Mouse (Mus musculus) ES-Bruce4 (cell line): ENCODE data around the gene Gm15217. TPM values are rescaled to one million over a fixed set of nuclear protein-coding genes. Genes with fewer than 3 reads are reported as not detected.

Source experiments
- H3K27ac ChIP-seq: 2 replicates; pipeline ENCODE4 v1.5.1; 2012; ENCODE audit warnings: low read length, inconsistent platforms; ENCODE audit not compliant: insufficient read depth
- H3K27me3 ChIP-seq: 2 replicates; pipeline ENCODE4 v1.6.1; 2012; ENCODE audit warnings: mild to moderate bottlenecking, low read length, inconsistent platforms; ENCODE audit not compliant: control insufficient read depth, poor library complexity, insufficient read depth, severe bottlenecking
- H3K36me3 ChIP-seq: 2 replicates; pipeline ENCODE4 v1.6.1; 2012; ENCODE audit warnings: inconsistent platforms, mild to moderate bottlenecking, low read length, moderate library complexity; ENCODE audit not compliant: control insufficient read depth, poor library complexity, insufficient read depth, severe bottlenecking
- H3K4me1 ChIP-seq: one replicate; pipeline ENCODE4 v1.8.1; 2011; ENCODE audit warnings: low read length; ENCODE audit not compliant: control insufficient read depth, insufficient read depth
- H3K4me3 ChIP-seq: 2 replicates; pipeline ENCODE4 v1.5.1; 2011; ENCODE audit warnings: low read depth, mild to moderate bottlenecking, low read length
- H3K9ac ChIP-seq: 2 replicates; pipeline ENCODE4 v1.6.1; 2012; ENCODE audit warnings: low read depth, mild to moderate bottlenecking, inconsistent platforms; ENCODE audit not compliant: poor library complexity, severe bottlenecking
- H3K9me3 ChIP-seq: replicated peaks from 2 replicates; pipeline ENCODE4 v1.6.1; 2012; ENCODE audit warnings: mild to moderate bottlenecking, low read length, inconsistent platforms; ENCODE audit not compliant: control insufficient read depth, poor library complexity, insufficient read depth, severe bottlenecking
- CTCF ChIP-seq: IDR thresholded peaks from one replicate; pipeline ENCODE4 v1.8.1; 2011; ENCODE audit warnings: low read depth, low read length
- EP300 ChIP-seq: IDR thresholded peaks from 2 replicates; pipeline ENCODE4 v1.6.1; 2011; ENCODE audit warnings: low read depth, low read length; ENCODE audit not compliant: insufficient read depth
- POLR2A ChIP-seq: IDR thresholded peaks from one replicate; pipeline ENCODE4 v1.8.1; 2011; ENCODE audit warnings: low read length; ENCODE audit not compliant: insufficient read depth
- polyA plus RNA-seq: library from polyadenylated mRNA; stranded (reverse); fragments of >200 nt; gene quantifications from 2 replicates; pipeline ENCODE4 v1.2.4, GENCODE M21; 2011; ENCODE audit warnings: low read depth; ENCODE audit not compliant: missing spikeins, insufficient read depth, insufficient read length

The Gm15217 gene
- polyA plus RNA-seq, 1 experiment = not detected

- no peaks in the 10 kb centered on the region for H3K9me3 ChIP-seq
- H3K27me3 ChIP-seq = 0 out of 2 replicates have a peak, but pooled peaks cover 4% of the 10 kb centered on the region
- no peak for TF ChIP-seq EP300
- no peak for TF ChIP-seq CTCF
- no peak for TF ChIP-seq POLR2A
- H3K4me1 ChIP-seq = no peaks in the 10 kb centered on the region
- H3K9ac ChIP-seq = peak overlapping the region; percentile 70
- no peak overlapping the region for H3K27ac ChIP-seq
- H3K36me3 ChIP-seq = peaks cover 14% of the 10 kb centered on the region
- peak overlapping the region; percentile 57 for H3K4me3 ChIP-seq
These were observed 6.7 kb downstream of the Gm15217 start for GRCm38 (mm10) chr14:46385701-46386477.

- H3K9me3 ChIP-seq = no peaks in the 10 kb centered on the region
- peaks cover 14% of the 10 kb centered on the region for H3K36me3 ChIP-seq
- 0 out of 2 replicates have a peak, but pooled peaks cover 4% of the 10 kb centered on the region for H3K27me3 ChIP-seq
- H3K27ac ChIP-seq = no peak overlapping the region
- no peak for TF ChIP-seq POLR2A
- TF ChIP-seq EP300 = no peak
- no peak for TF ChIP-seq CTCF
- H3K4me1 ChIP-seq = no peaks in the 10 kb centered on the region
- H3K9ac ChIP-seq = peak overlapping the region; percentile 70
- H3K4me3 ChIP-seq = peak overlapping the region; percentile 71
These were observed 7.5 kb downstream of the Gm15217 start for GRCm38 (mm10) chr14:46386478-46387356.

- H3K36me3 ChIP-seq = peaks cover 14% of the 10 kb centered on the region
- TF ChIP-seq CTCF (no peak), EP300 (no peak), POLR2A (no peak)
- no peaks in the 10 kb centered on the region for H3K9me3 ChIP-seq
- peaks cover under 1% of the 10 kb centered on the region for H3K4me1 ChIP-seq
- no peak overlapping the region for H3K27ac ChIP-seq
- H3K9ac ChIP-seq = peak overlapping the region; percentile 65
- 0 out of 2 replicates have a peak, but pooled peaks cover 4% of the 10 kb centered on the region for H3K27me3 ChIP-seq
- H3K4me3 ChIP-seq = peak overlapping the region; percentile 70
These were observed 8.1 kb downstream of the Gm15217 start for GRCm38 (mm10) chr14:46387357-46387671.

GRCm38 (mm10) chr14:46387821-46388481 is 8.7 kb downstream of the Gm15217 start:
- Histone ChIP-seq H3K27ac (no peak overlapping the region), H3K36me3 (peaks cover 12% of the 10 kb centered on the region), H3K9ac (peak overlapping the region; percentile 65), H3K9me3 (no peaks in the 10 kb centered on the region), H3K27me3 (0 out of 2 replicates have a peak, but pooled peaks cover 4% of the 10 kb centered on the region), H3K4me3 (peak overlapping the region; percentile 70), H3K4me1 (peaks cover 2% of the 10 kb centered on the region)
- TF ChIP-seq CTCF (no peak), EP300 (no peak), POLR2A (no peak)

GRCm38 (mm10) chr14:46388636-46389035 is 9.4 kb downstream of the Gm15217 start:
- Histone ChIP-seq H3K4me1 (peaks cover 2% of the 10 kb centered on the region), H3K27me3 (0 out of 2 replicates have a peak, but pooled peaks cover 4% of the 10 kb centered on the region), H3K27ac (no peak overlapping the region), H3K36me3 (peaks cover 8% of the 10 kb centered on the region; the same call in 1 of the 2 replicates), H3K4me3 (peak overlapping the region; percentile 70), H3K9me3 (no peaks in the 10 kb centered on the region), H3K9ac (peak overlapping the region; percentile 65)
- TF ChIP-seq POLR2A (no peak), CTCF (no peak), EP300 (no peak)
